24 mouse cellular contexts compared by ENCODE assay signal in the genomic region with DNA sequence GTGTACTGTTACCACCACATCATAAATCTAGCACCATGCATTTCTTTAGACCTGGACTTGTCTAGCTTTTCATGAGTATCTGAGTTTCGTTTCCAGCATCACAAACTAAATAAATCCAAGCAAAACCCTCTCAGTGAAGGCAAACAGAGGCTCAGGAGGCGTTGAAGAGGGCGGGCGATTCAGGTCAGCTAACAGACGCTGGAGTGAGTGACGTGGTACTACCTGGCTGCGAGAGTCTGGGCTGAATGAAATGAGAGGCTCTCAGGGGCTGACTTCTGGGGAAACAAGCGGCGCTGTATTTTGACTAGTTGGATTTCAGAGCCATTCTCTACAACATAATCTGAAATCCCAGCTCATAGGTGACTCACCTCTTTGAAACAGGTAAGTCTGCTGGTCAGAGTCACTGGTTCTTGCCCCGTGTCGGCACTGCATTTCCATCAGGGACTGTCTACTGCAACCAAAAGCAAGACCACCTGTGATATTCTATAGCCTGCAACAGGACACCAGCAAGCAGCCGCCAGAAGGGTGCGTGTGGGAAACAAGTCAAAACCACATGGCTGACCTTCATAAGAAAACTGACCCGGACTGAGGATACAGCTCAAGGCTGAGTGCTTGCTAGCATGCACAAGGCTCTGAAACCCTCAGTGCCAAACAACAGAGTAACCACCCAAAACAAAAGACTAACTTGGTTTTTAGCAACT. TPM values are rescaled to one million over a fixed set of nuclear protein-coding genes. Genes with fewer than 3 reads are reported as not detected.
DNase-seq lines count a peak whose midpoint lies in the region; ATAC-seq and TF ChIP-seq lines count a peak whose summit lies in the region.
"Had no signal": no experiment of that assay in that cellular context is flagged by ENCODE, and none has a peak within 500 bp of the region (broad histone marks: within the 10 kb centered on the region; RNA-seq: fewer than 3 reads in every experiment).

No protein-coding gene starts in this region.

- ATAC-seq in lung, embryonic 15.5 days (ENCODE audit: borderline replicate concordance, extremely low read depth, low FRiP score, low TSS enrichment): peak; percentile 57
- no peak for ATAC-seq in embryonic facial prominence, embryonic 14.5 days (ENCODE audit: low read depth)
- peak; percentile 72 for ATAC-seq in stomach, embryonic 15.5 days (ENCODE audit: insufficient read depth, low FRiP score, low read depth)
- no peak for ATAC-seq in inflammation-experienced regulatory T-cells, adult 6 months
- ATAC-seq: activated CD4-positive, CD25-positive, alpha-beta regulatory T cell, adult 4 months; intestine, embryonic 16.5 days; midbrain, embryonic 16.5 days had no signal

- H3K4me3 ChIP-seq in lung, embryonic 15.5 days: no peak overlapping the region
- no peak overlapping the region for H3K4me3 ChIP-seq in lung, adult 2 months (replicated peaks; ENCODE audit: extremely low read depth, low read depth, low read length)
- H3K4me3 ChIP-seq in embryonic facial prominence, embryonic 14.5 days (ENCODE audit: low read depth, low read length): no peak overlapping the region
- H3K4me3 ChIP-seq in stomach, embryonic 15.5 days (replicated peaks): no peak overlapping the region
- H3K4me3 ChIP-seq: embryonic facial prominence, embryonic 15.5 days; forebrain, embryonic 12.5 days; heart, adult 2 months; hindbrain, embryonic 12.5 days; megakaryocyte, embryonic 14.5 days; neural tube, embryonic 12.5 days had no signal

- TF ChIP-seq CTCF in lung, adult 2 months (IDR thresholded peaks at IDR 0.05; ENCODE audit: insufficient read depth, low read length): no peak

- no peak for TF ChIP-seq POLR2A in lung, adult 2 months (IDR thresholded peaks at IDR 0.05; ENCODE audit: borderline replicate concordance, extremely low read depth, low read depth, low read length)

- H3K27me3 ChIP-seq in lung, embryonic 15.5 days: no peaks in the 10 kb centered on the region
- no peaks in the 10 kb centered on the region for H3K27me3 ChIP-seq in embryonic facial prominence, embryonic 14.5 days (replicated peaks; ENCODE audit: control insufficient read depth, insufficient read depth, low read length)
- H3K27me3 ChIP-seq in stomach, embryonic 15.5 days (replicated peaks): no peaks in the 10 kb centered on the region
- H3K27me3 ChIP-seq: embryonic facial prominence, embryonic 15.5 days; forebrain, embryonic 12.5 days; hindbrain, embryonic 12.5 days; megakaryocyte, embryonic 14.5 days; neural tube, embryonic 12.5 days had no signal

- no peaks in the 10 kb centered on the region for H3K9me3 ChIP-seq in lung, embryonic 15.5 days
- H3K9me3 ChIP-seq in embryonic facial prominence, embryonic 14.5 days (ENCODE audit: control insufficient read depth, low read length): 0 out of 2 replicates have a peak, but pooled peaks cover 4% of the 10 kb centered on the region
- no peaks in the 10 kb centered on the region for H3K9me3 ChIP-seq in stomach, embryonic 15.5 days
- H3K9me3 ChIP-seq: embryonic facial prominence, embryonic 15.5 days; forebrain, embryonic 12.5 days; megakaryocyte, embryonic 14.5 days; neural tube, embryonic 12.5 days had no signal

- peak; percentile 62 for DNase-seq in adrenal gland, adult 2 months
- no peak for DNase-seq in adrenal gland, adult 18-20 months (ENCODE audit: low spot score in 2 of 2)
- DNase-seq in lung, adult 2 months: no peak
- peak; percentile 17 for DNase-seq in embryonic facial prominence, embryonic 14.5 days (ENCODE audit: low spot score)
- DNase-seq in layer of hippocampus, adult 18-20 months (ENCODE audit: low spot score in 2 of 2): no peak
- DNase-seq: cerebellum, postnatal 14 days; heart, adult 2 months; kidney, postnatal 10 days; thymus, postnatal 36 days had no signal

- H3K4me1 ChIP-seq in lung, embryonic 15.5 days: no peaks in the 10 kb centered on the region
- no peaks in the 10 kb centered on the region for H3K4me1 ChIP-seq in lung, adult 2 months (ENCODE audit: control insufficient read depth, insufficient read depth, low read length)
- H3K4me1 ChIP-seq in embryonic facial prominence, embryonic 14.5 days (ENCODE audit: control insufficient read depth, insufficient read depth, low read length): no peaks in the 10 kb centered on the region
- H3K4me1 ChIP-seq in stomach, embryonic 15.5 days: no peaks in the 10 kb centered on the region
- H3K4me1 ChIP-seq: embryonic facial prominence, embryonic 15.5 days; hindbrain, embryonic 12.5 days; neural tube, embryonic 12.5 days had no signal

- peak overlapping the region; percentile 20; the same call in 1 of the 2 replicates for H3K4me2 ChIP-seq in lung, embryonic 15.5 days
- H3K4me2 ChIP-seq in embryonic facial prominence, embryonic 14.5 days (ENCODE audit: low read depth, low read length): no peak overlapping the region
- no peak overlapping the region for H3K4me2 ChIP-seq in stomach, embryonic 15.5 days
- H3K4me2 ChIP-seq: embryonic facial prominence, embryonic 15.5 days; forebrain, embryonic 12.5 days; hindbrain, embryonic 12.5 days; neural tube, embryonic 12.5 days had no signal

- peak overlapping the region; percentile 29; the same call in 1 of the 2 replicates for H3K27ac ChIP-seq in lung, embryonic 15.5 days
- no peak overlapping the region for H3K27ac ChIP-seq in embryonic facial prominence, embryonic 14.5 days (replicated peaks; ENCODE audit: low read depth, low read length)
- no peak overlapping the region for H3K27ac ChIP-seq in stomach, embryonic 15.5 days
- H3K27ac ChIP-seq: embryonic facial prominence, embryonic 15.5 days; forebrain, embryonic 12.5 days; heart, adult 2 months; hindbrain, embryonic 12.5 days; liver, embryonic 14.5 days; neural tube, embryonic 12.5 days had no signal

- WGBS in lung, embryonic 15.5 days: 60% methylated on average over 14 of the region's 14 CpGs
- WGBS in lung, adult 2 months: 74% methylated on average over 14 of the region's 14 CpGs
- WGBS in embryonic facial prominence, embryonic 14.5 days: 50% methylated on average over 14 of the region's 14 CpGs
- WGBS in stomach, embryonic 15.5 days: 63% methylated on average over 14 of the region's 14 CpGs

- H3K9ac ChIP-seq in lung, embryonic 15.5 days: no peak overlapping the region
- no peak overlapping the region for H3K9ac ChIP-seq in embryonic facial prominence, embryonic 14.5 days (ENCODE audit: low read depth, low read length)
- H3K9ac ChIP-seq in stomach, embryonic 15.5 days: no peak overlapping the region
- H3K9ac ChIP-seq: embryonic facial prominence, embryonic 15.5 days; forebrain, embryonic 12.5 days; hindbrain, embryonic 12.5 days; liver, embryonic 14.5 days; neural tube, embryonic 12.5 days had no signal

- H3K36me3 ChIP-seq in lung, embryonic 15.5 days: no peaks in the 10 kb centered on the region
- H3K36me3 ChIP-seq in embryonic facial prominence, embryonic 14.5 days (ENCODE audit: control insufficient read depth, insufficient read depth, low read length): no peaks in the 10 kb centered on the region
- no peaks in the 10 kb centered on the region for H3K36me3 ChIP-seq in stomach, embryonic 15.5 days
- H3K36me3 ChIP-seq: embryonic facial prominence, embryonic 15.5 days; forebrain, embryonic 12.5 days; hindbrain, embryonic 12.5 days; neural tube, embryonic 12.5 days had no signal

RNA-seq across cellular contexts. Expression of a gene that starts 11.3 kb away (rescaled TPM):
- total RNA-seq in adrenal gland, adult 2 months (2021): 1 to 10 TPM; 1.6 to 7.9 TPM
- polyA plus RNA-seq in adrenal gland, adult 2 months (2012; rRNA removed): 0.40 and 0.44 TPM in 2 replicates
- total RNA-seq in adrenal gland, adult 18-20 months (2021): 1 to 10 TPM; 3.4 to 3.7 TPM
- 37.0 and 37.8 TPM in 2 replicates for polyA plus RNA-seq in lung, embryonic 15.5 days (2015; fragmentation: Nextera tagmentation; extraction: Ambion mirVana)
- polyA plus RNA-seq in lung, adult 2 months (2012; rRNA removed): 0.45 and 1.2 TPM in 2 replicates
- 23.3 and 23.8 TPM in 2 replicates for polyA plus RNA-seq in embryonic facial prominence, embryonic 14.5 days (2014; fragmentation: Nextera tagmentation; extraction: Ambion mirVana)
- 28.4 and 29.0 TPM in 2 replicates for polyA plus RNA-seq in stomach, embryonic 15.5 days (2015; fragmentation: Nextera tagmentation; extraction: Ambion mirVana)
- total RNA-seq in layer of hippocampus, adult 18-20 months (2021): under 1 TPM; 0.35 to 0.91 TPM
- 10 to 100 TPM in 1 of 3 experiments, 1 to 10 TPM in 2; 3.2 to 20.8 (median 3.5) TPM for polyA plus RNA-seq in inflammation-experienced regulatory T-cells, adult 6 months (2017; shearing (Covaris generic))

RNA-seq across cellular contexts. Expression of a gene that starts 40.0 kb away (rescaled TPM):
- total RNA-seq in adrenal gland, adult 2 months (2021): 100 to 1,000 TPM; 100 to 105 TPM
- polyA plus RNA-seq in adrenal gland, adult 2 months (2012; rRNA removed): 4.8 and 5.4 TPM in 2 replicates
- total RNA-seq in adrenal gland, adult 18-20 months (2021): 100 to 1,000 TPM in 1 of 2 experiments, 10 to 100 TPM in 1; 97.8 to 174 TPM
- polyA plus RNA-seq in lung, embryonic 15.5 days (2015; fragmentation: Nextera tagmentation; extraction: Ambion mirVana): 9.6 and 10.5 TPM in 2 replicates
- polyA plus RNA-seq in lung, adult 2 months (2012; rRNA removed): 4.2 and 5.0 TPM in 2 replicates
- polyA plus RNA-seq in embryonic facial prominence, embryonic 14.5 days (2014; fragmentation: Nextera tagmentation; extraction: Ambion mirVana): 6.8 and 7.1 TPM in 2 replicates
- polyA plus RNA-seq in stomach, embryonic 15.5 days (2015; fragmentation: Nextera tagmentation; extraction: Ambion mirVana): 11.2 and 12.4 TPM in 2 replicates
- total RNA-seq in layer of hippocampus, adult 18-20 months (2021): 10 to 100 TPM; 15.5 to 16.6 TPM
- polyA plus RNA-seq in inflammation-experienced regulatory T-cells, adult 6 months (2017; shearing (Covaris generic)): 1 to 10 TPM in 2 of 3 experiments, under 1 TPM in 1; 0.78 to 4.6 (median 1.5) TPM

RNA-seq across cellular contexts. Expression of a gene that starts 47.9 kb away (rescaled TPM):
- not detected for total RNA-seq in adrenal gland, adult 2 months (2021)
- not detected in 2 replicates for polyA plus RNA-seq in adrenal gland, adult 2 months (2012; rRNA removed)
- total RNA-seq in adrenal gland, adult 18-20 months (2021): not detected
- 0.30 TPM in 1 of 2 replicates, not detected in the other for polyA plus RNA-seq in lung, embryonic 15.5 days (2015; fragmentation: Nextera tagmentation; extraction: Ambion mirVana)
- 0.22 TPM in 1 of 2 replicates, not detected in the other for polyA plus RNA-seq in lung, adult 2 months (2012; rRNA removed)
- 2.3 and 3.0 TPM in 2 replicates for polyA plus RNA-seq in embryonic facial prominence, embryonic 14.5 days (2014; fragmentation: Nextera tagmentation; extraction: Ambion mirVana)
- polyA plus RNA-seq in stomach, embryonic 15.5 days (2015; fragmentation: Nextera tagmentation; extraction: Ambion mirVana): not detected in 2 replicates
- total RNA-seq in layer of hippocampus, adult 18-20 months (2021): 1 to 10 TPM; 2.5 to 2.7 TPM
- polyA plus RNA-seq in inflammation-experienced regulatory T-cells, adult 6 months (2017; shearing (Covaris generic)): not detected
- total RNA-seq: heart, adult 2 months had no signal
- polyA plus RNA-seq: activated CD4-positive, CD25-positive, alpha-beta regulatory T cell, adult 4 months; forebrain, embryonic 12.5 days; heart, postnatal 0 days; intestine, embryonic 16.5 days; liver, embryonic 14.5 days; neural tube, embryonic 12.5 days; spleen, adult 2 months; testis, adult 2 months had no signal

Comparison
In these comparisons a context has a peak if more than half of its experiments do, and no peak if none do; other contexts are left out.
1. DNase-seq: peak in adrenal gland, adult 2 months (single experiment) and embryonic facial prominence, embryonic 14.5 days (single experiment); none in adrenal gland, adult 18-20 months (0 of 2), lung, adult 2 months (single experiment) and layer of hippocampus, adult 18-20 months (0 of 2).
2. ATAC-seq: peak in lung, embryonic 15.5 days (single experiment) and stomach, embryonic 15.5 days (single experiment); none in embryonic facial prominence, embryonic 14.5 days (single experiment) and inflammation-experienced regulatory T-cells, adult 6 months (single experiment).